Mouse (Mus musculus): ENCODE data around the gene Clcc1. TPM values are rescaled to one million over a fixed set of nuclear protein-coding genes. Genes with fewer than 3 reads are reported as not detected.

Gene Clcc1
- polyA plus RNA-seq, 1 experiment, result 47.2 TPM

DNA sequence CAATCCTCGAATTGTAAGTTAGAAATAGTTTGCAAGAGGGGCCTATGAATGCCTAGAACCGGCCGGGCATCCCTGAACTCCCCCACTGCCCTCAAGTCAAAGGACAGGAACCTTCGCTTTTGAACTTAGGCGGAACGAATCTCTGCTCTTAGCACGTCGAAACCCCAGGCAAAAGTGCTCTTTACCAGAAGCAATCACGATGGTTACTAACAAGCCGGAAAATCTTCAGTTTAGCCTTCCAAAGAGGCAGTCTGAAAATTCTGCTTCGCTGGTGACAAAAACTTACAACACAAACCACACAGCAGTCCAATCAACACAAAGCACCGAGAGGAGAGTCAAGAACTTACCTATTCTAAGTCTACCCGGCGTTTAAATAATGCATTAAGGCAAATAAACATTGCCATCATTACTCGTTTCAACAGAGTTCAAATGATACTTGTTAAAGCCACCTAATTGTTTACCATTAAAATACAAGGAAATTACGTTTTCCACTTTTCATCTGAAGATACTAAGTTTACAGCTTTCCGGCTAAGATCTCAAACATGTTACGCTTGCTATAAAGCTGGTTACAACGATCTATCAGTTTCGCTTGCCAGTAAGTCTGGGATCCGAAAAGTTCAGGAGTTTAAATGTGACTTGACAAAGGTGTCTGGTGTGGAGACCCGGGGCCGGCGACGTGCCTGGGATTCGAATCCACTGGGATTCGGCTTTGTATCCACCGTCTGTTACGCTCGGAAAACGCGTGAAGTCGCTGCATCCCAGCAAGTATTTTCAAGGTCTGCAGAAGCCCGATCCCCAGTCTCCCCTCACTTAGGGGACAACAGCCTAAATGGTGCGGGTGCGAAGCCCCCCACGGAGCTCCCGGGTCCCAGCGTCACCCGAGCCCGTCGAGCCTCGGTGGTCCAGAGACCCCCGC, 67.6 kb downstream of the Clcc1 start:
- peak overlapping the region; percentile 56 for H3K4me3 ChIP-seq (replicated peaks; ENCODE audit: insufficient read depth, low read depth, low read length)
- H3K4me1 ChIP-seq (ENCODE audit: control insufficient read depth, insufficient read depth, low read length), result no peaks in the 10 kb centered on the region
- WGBS, result 3% methylated on average over 44 of the region's 44 CpGs
- H3K27me3 ChIP-seq (ENCODE audit: control insufficient read depth, insufficient read depth, low read length), result no peaks in the 10 kb centered on the region
- no peak overlapping the region for H3K27ac ChIP-seq (ENCODE audit: insufficient read depth, low read length)
- DNase-seq, result peak; percentile 27 to 37
- TF ChIP-seq CTCF (IDR thresholded peaks at IDR 0.05; ENCODE audit: borderline replicate concordance, insufficient read depth, low read depth, low read length), result 0 out of 2 replicates have a peak, but pooled peaks have one; percentile 9
- no peak for TF ChIP-seq POLR2A (IDR thresholded peaks at IDR 0.05; ENCODE audit: borderline replicate concordance, insufficient read depth, low read length)

DNA sequence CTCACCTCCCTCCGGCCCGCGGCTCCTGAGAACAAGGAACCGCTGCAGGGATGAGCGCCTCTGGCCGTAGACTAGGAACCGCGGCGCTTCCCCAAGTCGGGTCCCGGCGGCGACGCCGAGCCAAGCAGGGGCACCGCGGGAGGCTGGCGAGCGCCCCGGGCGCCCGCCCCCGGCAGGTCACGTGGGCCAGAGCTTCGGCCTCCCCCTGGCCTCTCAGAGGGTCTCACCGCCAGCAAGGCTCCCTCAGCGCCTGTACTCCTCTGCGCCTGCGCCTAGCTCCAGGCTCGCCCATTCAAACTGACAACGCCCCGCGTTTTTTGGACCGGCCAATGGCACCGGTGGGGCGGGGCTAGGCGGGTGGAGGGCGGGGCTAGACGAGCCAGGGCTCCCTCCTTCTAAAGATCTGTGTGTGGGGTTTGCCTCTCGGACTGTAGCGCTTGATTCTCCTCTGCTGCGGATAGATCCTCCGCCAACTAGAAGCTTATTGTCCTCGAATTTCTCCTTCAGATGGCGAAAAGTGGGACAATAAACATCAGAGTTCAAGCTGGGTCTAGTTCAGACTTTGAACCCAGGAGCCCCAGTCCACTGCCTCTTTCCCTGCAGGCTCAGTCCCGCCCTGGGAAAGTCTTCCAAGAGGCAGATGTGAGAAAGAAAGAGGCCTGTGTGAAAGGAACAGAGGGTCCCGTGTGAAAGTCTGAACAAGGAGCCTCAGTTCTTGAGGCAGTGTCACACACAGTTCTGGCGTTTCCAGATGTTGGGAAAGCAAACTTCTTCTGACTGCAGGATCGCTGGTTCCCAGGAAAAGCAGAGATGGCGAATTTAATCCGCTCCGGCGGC, 68.5 kb downstream of the Clcc1 start, which contains the start of gene Gpsm2:
Gene Gpsm2, minus strand, starts transcription at position 274 of the 837 bp plus-strand sequence.
- no peaks in the 10 kb centered on the region for H3K27me3 ChIP-seq (ENCODE audit: control insufficient read depth, insufficient read depth, low read length)
- 4% methylated on average over 52 of the region's 53 CpGs for WGBS
- DNase-seq, result peak; percentile 91 to 92
- H3K4me1 ChIP-seq (ENCODE audit: control insufficient read depth, insufficient read depth, low read length), result no peaks in the 10 kb centered on the region
- peak within 1 kb of the TSS; percentile 56 for H3K4me3 ChIP-seq (replicated peaks; ENCODE audit: insufficient read depth, low read depth, low read length)
- TF ChIP-seq POLR2A (IDR thresholded peaks at IDR 0.05; ENCODE audit: borderline replicate concordance, insufficient read depth, low read length), result no peak
- no peak for TF ChIP-seq CTCF (IDR thresholded peaks at IDR 0.05; ENCODE audit: borderline replicate concordance, insufficient read depth, low read depth, low read length)
- no peak within 1 kb of the TSS; the same call in 1 of the 2 replicates for H3K27ac ChIP-seq (ENCODE audit: insufficient read depth, low read length)

DNA sequence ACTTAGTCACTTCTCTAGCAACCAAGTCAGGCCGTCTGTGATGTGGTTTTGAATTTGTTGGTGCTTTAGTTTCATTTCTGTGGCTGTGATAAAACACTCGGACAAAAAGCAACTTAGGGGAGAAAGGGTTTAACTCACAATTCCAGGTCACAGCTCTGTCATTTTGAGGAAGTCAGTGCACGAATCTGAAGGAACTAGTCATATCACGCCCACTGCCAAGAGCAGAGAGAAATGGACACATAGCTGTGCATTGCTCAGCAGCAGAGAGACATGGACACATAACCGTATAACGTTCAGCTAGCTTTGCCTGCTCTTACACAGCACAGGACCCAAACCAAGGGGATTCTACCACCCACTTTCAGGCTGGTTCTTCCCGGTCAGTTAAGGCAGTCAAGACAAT, 72.7 kb downstream of the Clcc1 start:
- Histone ChIP-seq H3K27me3 (ENCODE audit: control insufficient read depth, insufficient read depth, low read length) (no peaks in the 10 kb centered on the region), H3K27ac (ENCODE audit: insufficient read depth, low read length) (no peak overlapping the region), H3K4me3 (replicated peaks; ENCODE audit: insufficient read depth, low read depth, low read length) (no peak overlapping the region), H3K4me1 (ENCODE audit: control insufficient read depth, insufficient read depth, low read length) (no peaks in the 10 kb centered on the region)
- no peak for DNase-seq
- TF ChIP-seq POLR2A (IDR thresholded peaks at IDR 0.05; ENCODE audit: borderline replicate concordance, insufficient read depth, low read length), result no peak
- TF ChIP-seq CTCF (IDR thresholded peaks at IDR 0.05; ENCODE audit: borderline replicate concordance, insufficient read depth, low read depth, low read length), result no peak
- 92% methylated on average over 7 of the region's 7 CpGs for WGBS

DNA sequence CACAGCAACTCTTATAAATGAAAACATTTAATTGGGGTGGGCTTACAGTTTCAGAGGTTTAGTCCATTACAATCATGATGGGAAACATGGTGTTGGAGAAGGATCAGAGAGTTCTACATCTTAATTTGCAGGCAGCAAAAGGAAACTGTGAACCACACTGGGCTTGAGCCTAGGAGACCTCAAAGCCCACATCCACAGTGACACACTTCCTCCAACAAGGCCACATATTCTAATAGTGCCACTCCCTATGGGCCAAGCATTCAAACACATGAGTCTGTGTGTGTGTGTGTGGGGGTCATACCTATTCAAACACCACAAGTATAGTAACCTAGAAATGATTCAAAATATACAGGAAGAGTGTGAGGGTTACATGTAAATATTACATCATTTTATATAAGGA, 73.6 kb downstream of the Clcc1 start:
- no peak for DNase-seq
- H3K27me3 ChIP-seq (ENCODE audit: control insufficient read depth, insufficient read depth, low read length), result no peaks in the 10 kb centered on the region
- H3K4me3 ChIP-seq (replicated peaks; ENCODE audit: insufficient read depth, low read depth, low read length), result no peak overlapping the region
- no peak overlapping the region for H3K27ac ChIP-seq (ENCODE audit: insufficient read depth, low read length)
- H3K4me1 ChIP-seq (ENCODE audit: control insufficient read depth, insufficient read depth, low read length), result no peaks in the 10 kb centered on the region
- TF ChIP-seq CTCF (IDR thresholded peaks at IDR 0.05; ENCODE audit: borderline replicate concordance, insufficient read depth, low read depth, low read length) (no peak), POLR2A (IDR thresholded peaks at IDR 0.05; ENCODE audit: borderline replicate concordance, insufficient read depth, low read length) (no peak)

DNA sequence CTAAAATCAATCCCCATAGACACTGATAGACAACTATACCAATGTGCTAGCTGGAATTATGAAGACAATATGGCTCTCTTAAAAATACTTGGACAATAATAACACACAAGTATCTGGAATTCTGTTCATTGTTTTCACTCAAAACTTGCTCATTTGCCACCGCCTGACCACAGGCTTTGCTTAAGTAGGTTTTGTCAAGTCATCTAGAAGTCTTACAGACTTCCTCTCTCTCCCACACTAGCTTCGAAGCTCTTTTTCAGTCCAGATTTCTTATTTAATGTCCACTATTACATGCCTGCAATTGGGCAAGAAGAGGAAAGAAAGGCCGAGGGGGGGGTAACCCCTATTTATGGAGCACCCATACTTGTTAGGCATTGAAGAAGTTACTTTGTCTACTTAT, 74.1 kb downstream of the Clcc1 start:
- no peak for DNase-seq
- Histone ChIP-seq H3K27me3 (ENCODE audit: control insufficient read depth, insufficient read depth, low read length) (no peaks in the 10 kb centered on the region), H3K4me1 (ENCODE audit: control insufficient read depth, insufficient read depth, low read length) (no peaks in the 10 kb centered on the region), H3K4me3 (replicated peaks; ENCODE audit: insufficient read depth, low read depth, low read length) (no peak overlapping the region), H3K27ac (ENCODE audit: insufficient read depth, low read length) (no peak overlapping the region)
- no peak for TF ChIP-seq POLR2A (IDR thresholded peaks at IDR 0.05; ENCODE audit: borderline replicate concordance, insufficient read depth, low read length)
- no peak for TF ChIP-seq CTCF (IDR thresholded peaks at IDR 0.05; ENCODE audit: borderline replicate concordance, insufficient read depth, low read depth, low read length)
- WGBS, result 96% methylated on average over 3 of the region's 3 CpGs

Other genes starting within 250 kb of the Clcc1 start
- gene Celsr2, start 238.4 kb upstream of the Clcc1 start, polyA plus RNA-seq (2012; rRNA removed), result 57.4 and 58.2 TPM in 2 replicates
- 214 and 228 TPM in 2 replicates for gene Sars, start 208.7 kb upstream of the Clcc1 start, polyA plus RNA-seq (2012; rRNA removed)
- 0.75 and 1.5 TPM in 2 replicates for gene 1700013F07Rik, start 119.8 kb upstream of the Clcc1 start, polyA plus RNA-seq (2012; rRNA removed)
- 5.4 and 5.8 TPM in 2 replicates for gene 5330417C22Rik, start 117.4 kb upstream of the Clcc1 start, polyA plus RNA-seq (2012; rRNA removed)
- gene Tmem167b, start 91.4 kb upstream of the Clcc1 start, polyA plus RNA-seq (2012; rRNA removed), result 14.7 and 16.7 TPM in 2 replicates
- gene Taf13, start 82.2 kb upstream of the Clcc1 start, polyA plus RNA-seq (2012; rRNA removed), result 37.2 and 51.7 TPM in 2 replicates
- 48.2 and 51.6 TPM in 2 replicates for gene Wdr47, start 62.6 kb upstream of the Clcc1 start, polyA plus RNA-seq (2012; rRNA removed)
- 7.8 and 9.3 TPM in 2 replicates for gene Gpsm2, start 68.4 kb downstream of the Clcc1 start, polyA plus RNA-seq (2012; rRNA removed)
- gene Aknad1, start 85.7 kb downstream of the Clcc1 start, polyA plus RNA-seq (2012; rRNA removed), result not detected in 2 replicates
- 32.2 and 32.5 TPM in 2 replicates for gene Stxbp3, start 186.6 kb downstream of the Clcc1 start, polyA plus RNA-seq (2012; rRNA removed)
- gene Fndc7, start 236.1 kb downstream of the Clcc1 start, polyA plus RNA-seq (2012; rRNA removed), result 0.08 and 0.11 TPM in 2 replicates